Mouse (Mus musculus): ENCODE results near the gene Cldn15.
"Not testable (repeated sequence)": the region's sequence is repeated elsewhere in the genome, so short reads cannot be mapped to it uniquely, and the experiment has no call there.

Gene Cldn15

DNA sequence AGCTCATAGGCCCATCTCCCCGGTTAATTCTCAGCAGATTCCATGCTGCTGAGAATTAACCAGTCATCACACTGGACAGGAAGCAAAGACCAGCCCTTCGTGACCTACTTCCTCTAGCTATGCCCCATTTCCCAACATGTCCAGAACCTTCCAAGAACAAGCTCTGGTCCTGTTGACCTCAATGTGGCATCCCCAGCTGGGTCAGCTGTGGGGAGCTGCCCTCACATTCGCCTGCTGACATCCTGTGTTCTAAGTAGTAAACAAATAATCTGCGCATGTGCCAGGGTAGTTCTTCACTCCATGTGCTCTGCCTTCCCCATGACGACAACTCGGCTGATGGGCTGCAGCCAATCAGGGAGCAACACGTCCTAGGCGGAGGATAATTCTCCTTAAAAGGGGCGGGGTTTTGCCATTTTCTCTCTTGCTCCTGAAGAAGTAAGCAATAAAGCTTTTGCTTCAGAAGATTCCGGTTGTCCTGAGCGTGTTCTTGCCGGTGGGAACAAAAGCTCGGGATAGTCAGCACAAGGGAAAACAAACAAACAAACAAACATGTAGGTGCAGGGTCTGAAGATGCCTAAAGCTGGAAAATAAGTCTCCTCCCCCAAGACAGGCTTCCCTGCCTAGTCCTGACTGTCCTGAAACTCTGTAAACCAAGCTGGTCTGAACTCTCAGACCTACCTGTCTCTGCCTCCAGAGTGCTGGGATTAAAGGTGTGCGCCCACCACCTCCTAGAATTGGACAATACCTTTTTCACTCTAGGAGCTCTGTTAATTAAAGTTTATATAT is 16.7 kb upstream of the Cldn15 start:
- not testable (repeated sequence) for DNase-seq (ENCODE audit: low spot score)

DNA sequence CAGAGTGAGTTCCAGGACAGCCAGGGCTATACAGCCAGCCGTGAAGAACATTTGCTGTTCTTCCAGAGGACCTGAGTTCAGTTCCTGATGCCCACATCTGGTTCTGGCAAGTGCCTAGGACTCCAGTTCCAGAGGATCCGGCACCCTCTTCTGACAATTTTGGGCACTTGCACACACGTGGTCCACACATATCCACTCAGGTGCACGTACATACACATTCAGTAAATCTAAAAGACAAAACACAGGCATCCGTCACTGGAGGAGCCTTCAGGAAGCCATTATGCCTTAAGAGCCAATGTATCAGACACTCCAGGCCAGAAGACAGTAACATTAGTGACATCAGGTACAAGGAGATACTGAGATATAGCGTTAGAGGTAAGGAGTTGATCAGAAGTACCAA is 15.9 kb upstream of the Cldn15 start:
- DNase-seq (ENCODE audit: low spot score): no peak

DNA sequence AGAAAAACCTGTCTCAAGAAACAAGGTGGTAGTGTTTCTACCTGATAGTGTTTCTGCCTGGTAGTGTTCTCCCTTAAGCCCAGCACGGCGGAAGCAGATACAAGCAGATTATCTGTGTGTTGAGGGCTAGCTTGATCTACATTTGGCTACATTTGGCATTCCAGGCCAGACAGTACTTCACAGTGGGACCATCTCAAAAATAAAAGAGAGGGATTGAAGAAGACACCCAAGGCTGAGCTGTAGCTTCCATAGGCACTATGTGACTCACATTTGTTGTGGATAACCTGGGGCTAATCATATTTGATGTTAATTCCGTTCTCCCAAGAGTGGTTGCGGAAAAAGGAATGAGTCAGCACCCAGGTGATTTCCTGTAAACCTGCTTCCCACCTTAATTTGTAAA is 14.3 kb upstream of the Cldn15 start:
- no peak for DNase-seq (ENCODE audit: low spot score)

DNA sequence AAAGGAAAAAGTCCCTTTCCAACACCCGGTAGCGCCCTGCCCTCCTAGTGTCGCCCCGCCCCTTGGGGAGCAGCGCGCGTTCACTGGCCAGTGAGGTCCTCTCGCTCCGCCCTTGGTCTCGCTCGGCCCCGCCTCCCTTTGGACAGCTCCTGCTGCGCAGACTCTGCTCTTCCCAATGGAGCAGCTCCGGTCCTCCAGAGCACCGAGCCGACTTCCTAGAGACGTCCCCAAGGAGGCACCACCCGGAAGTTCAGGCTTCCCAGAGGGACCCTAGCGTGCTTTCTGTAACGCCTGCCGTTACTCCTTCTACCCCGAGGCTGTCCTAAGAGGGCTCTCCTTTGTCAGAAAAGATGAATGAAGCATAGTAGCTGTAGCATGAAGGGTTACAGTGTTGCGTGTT is 13.4 kb upstream of the Cldn15 start, which contains the start of gene Fis1:
Fis1 (plus strand) TSS at position 261 of the 400 bp plus-strand sequence.
- DNase-seq (ENCODE audit: low spot score): peak; percentile 85

DNA sequence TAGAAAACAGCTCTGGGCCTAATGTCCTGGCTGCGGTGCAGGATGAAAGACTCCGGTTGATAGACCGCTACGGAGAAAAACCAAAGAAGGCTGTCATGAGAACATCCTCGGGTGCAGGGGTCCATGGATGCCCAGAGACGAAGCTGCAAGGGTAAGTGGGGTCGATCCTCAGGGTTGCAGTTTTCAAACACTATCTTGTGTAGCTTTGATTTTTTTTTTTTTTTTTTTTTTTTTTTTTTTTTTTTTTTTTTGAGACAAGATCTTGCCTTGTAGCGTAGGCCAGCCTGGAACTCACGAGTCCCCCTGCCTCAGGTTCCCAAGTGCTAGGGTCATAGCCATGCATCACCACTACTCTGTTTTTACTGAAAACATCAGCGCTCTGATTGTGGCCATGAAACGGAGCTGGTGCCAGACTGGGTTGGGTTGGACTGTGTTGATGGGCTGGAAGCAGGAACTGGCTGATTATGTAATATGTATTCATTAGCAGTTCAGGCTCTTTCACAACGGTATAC is 12.9 kb upstream of the Cldn15 start:
- peak; percentile 52 for DNase-seq (ENCODE audit: low spot score)

DNA sequence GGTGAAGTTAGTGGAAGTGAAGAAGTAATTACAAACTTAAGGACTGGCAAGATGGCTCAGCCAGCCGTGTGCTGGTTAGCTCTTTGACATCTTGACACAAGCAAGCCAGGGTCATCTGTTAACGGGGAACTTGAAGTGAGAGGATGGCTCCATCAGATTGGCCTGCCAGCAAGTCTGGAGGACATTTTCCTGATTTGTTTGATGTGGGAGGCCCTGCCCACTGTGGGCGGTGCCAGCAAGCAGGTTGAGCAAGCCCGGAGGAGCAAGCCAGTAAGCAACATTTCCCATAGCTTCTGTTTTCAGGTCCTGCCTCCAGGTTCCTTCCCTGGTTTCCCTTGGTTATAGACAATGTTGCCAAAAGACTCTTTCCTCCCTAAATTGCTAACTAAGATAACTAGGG is 10.8 kb upstream of the Cldn15 start:
- no peak for DNase-seq (ENCODE audit: low spot score)

DNA sequence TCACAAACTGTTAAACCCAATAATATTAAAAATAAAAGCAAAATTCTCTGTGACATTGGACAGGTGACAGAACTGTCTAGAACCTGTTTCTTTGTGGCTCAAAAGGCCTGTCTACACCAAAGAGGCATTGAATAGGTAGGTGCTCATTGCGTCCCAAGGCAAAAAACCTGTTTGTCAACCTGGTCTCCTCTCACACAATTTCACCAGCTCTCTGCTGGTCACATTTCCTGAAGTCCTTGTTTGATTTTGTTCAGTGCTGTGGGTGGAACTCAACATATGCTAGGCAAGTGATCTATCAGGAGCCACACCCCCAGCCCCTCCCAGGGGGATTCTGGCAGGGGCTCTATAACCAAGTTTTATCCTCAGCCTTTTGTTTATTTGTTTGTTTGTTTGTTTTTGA is 9.2 kb upstream of the Cldn15 start:
- no peak for DNase-seq (ENCODE audit: low spot score)

DNA sequence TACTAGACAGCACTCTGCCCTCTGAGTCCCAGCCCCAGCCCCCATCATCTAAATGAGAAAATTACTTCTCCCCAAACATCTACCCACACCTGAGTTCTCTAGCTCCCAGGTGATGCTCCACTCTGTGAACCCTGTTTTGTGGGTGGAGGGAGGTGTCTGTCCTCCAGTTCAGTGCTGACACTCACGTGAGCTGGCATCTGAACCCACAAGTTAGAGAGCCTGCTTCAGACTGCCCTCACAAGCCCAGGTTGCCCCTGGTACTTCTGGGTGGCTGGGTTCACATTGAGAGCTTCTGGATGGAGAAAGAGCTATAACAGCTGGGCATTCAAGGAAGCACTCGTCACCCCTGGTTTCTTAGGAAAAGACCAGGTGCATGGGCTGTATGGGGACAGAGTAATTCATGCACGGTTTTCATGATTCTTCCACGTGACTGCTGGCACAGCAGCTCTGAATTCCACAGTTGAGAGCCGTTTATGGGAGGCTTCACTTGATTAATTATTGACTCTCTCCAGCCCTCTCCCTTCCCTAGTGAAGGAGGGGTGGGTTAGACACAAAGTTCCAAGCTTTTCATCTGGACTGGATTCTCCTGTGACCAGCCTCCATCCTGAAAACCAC is 7.3 kb upstream of the Cldn15 start:
- no peak for DNase-seq (ENCODE audit: low spot score)

DNA sequence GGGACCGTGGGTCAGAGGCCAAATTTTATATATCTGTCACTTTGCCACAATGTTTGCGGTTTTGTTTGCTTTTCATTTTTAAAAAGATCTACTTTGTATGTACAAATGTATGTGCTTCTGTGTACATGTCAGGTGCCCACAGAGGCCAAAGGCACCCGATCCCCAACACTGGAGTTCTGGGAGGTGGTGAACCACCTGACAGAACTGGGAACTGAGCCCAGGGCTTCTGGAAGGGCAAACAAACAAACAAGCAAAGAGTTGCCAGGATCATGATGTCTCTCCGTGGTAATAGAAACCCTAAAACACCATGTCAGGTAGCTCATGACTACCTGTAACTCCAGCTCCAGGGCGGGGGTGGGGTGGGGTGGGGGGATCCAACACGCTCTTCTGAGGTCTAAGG is 6.4 kb upstream of the Cldn15 start:
- DNase-seq (ENCODE audit: low spot score): no peak

DNA sequence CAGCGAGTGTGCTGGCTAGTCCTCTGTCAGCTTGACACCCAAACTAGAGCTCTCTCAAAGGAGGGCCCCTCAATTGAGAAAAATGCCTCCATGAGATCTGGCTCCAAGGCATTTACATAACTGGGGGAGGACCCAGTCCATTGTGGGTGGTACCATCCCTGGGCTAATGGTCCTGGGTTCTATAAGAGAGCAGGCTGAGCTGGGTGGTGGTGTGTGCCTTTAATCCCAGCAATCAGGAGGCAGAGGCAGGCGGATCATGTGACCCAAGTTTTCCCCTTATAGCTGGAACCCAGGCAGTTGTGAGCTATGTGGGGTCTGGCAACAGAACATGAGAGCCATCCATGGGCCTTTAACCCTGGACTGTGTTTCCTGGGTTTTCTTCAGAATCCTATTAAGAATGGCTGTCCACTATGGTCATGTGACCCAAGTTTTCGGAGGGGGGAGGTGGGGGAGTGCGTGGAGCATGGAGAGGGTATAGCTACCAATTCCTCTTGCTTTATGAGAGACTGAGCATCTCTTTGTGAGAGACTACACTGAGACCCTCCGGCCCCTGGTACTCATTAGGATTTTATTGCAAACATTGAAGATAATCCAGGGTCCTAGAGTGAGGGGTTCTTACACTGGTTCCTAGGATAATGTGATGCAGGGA is 5.0 kb upstream of the Cldn15 start:
- no peak for DNase-seq (ENCODE audit: low spot score)

DNA sequence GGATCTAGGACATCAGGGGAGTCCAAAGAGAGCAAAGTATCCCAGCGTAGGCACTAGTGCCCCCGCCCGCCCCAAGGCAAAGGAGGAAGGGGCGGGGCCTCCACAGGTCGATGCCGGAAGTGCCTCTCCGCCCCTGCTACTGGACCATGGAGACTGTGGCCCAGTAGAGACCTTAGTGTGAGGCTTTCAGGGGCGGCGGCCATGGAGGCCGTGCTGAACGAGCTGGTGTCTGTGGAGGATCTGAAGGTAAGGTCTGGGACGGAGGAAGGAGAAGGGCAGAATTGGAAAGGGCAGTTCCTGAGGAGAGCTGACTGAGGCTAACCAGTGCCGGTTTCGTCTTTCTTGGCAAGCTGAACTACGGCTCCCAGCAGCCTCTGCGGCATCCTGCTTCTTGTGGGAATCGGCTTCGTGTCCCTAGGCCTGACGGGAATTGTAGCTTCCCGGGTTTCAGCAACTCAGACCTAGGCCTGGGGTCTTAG is 4.4 kb upstream of the Cldn15 start:
- peak; percentile 86 for DNase-seq (ENCODE audit: low spot score)

DNA sequence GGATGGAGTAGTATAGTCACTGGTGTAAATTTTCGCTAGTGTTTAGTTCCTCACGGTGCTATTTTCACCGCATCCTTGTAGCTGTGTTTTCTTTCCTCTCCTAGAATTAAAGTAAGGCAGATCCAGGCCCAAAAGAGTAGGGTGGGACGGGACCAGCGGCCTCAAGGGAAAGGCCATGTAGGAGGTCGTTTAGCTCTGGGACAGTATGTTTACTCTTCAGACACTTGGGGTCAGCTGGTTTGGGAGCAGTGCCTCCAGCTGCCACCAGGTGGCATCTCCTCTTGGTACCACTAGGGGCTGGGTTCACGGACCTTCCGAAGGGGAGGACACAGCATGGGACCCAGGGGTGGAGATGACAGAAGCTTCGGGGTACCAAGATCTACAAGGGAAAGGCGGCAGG is 3.9 kb upstream of the Cldn15 start:
- DNase-seq (ENCODE audit: low spot score): peak; percentile 71

DNA sequence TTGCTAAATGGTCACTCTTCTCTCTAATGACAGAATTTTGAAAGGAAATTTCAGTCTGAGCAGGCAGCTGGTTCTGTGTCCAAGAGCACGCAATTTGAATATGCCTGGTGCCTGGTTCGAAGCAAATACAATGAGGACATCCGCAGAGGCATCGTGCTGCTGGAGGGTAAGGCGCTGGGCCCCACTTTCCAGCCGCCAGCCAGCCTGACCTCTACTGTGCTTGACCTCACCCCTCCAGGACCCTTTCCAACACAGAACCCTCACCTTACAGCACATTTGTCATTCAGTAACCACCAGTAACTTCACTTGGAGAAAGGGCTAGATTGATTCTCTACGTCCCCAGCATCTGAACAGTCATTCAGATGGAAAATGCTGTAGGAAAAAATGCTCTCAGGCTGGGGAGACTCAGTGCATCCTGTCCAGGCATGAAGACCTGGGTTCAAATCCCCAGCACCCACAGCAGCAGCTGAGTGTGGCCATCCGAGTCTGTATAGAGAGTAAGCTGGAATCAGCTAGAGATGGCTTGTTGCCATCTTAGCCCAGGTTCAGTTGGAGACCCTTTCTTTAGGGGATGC is 3.4 kb upstream of the Cldn15 start:
- no peak for DNase-seq (ENCODE audit: low spot score)

DNA sequence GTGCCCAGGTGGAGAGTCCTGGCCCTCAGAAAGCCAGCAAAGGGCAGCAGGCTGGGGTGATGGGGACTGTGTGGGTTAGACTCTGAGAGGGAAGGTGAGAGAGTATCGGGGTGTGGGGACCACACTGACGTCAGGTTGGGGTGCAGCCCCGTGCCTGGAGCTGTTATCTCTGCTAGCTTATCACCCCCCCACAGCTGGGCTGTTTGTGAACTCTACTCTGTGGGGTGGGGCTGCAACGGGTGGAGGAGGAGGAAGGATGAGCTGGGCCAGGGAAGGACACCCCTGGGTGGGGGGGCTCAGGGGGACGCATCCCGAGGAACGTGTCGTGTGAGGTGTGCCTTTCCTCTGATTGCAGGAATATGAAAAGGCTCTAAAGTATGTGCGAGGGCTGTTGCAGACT is 1.2 kb upstream of the Cldn15 start:
- no peak for DNase-seq (ENCODE audit: low spot score)

DNA sequence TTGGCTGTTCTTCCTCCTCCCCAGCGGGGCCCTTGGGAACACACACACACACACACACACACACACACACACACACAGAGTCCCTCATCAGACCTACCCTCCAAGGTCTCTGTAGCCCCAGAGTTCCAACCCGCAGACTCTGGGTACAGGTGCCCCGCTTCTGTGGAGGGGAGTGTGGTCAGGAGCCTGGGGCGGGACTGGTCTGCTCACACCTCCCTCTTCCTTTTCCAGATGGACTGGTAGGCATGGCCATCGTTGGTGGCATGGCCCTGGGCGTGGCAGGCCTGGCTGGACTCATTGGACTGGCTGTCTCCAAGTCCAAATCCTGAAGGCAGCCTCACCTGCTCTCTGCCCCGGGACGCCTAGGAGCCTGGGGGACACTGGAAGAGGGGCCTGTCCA is 730 bp upstream of the Cldn15 start:
- no peak for DNase-seq (ENCODE audit: low spot score)

DNA sequence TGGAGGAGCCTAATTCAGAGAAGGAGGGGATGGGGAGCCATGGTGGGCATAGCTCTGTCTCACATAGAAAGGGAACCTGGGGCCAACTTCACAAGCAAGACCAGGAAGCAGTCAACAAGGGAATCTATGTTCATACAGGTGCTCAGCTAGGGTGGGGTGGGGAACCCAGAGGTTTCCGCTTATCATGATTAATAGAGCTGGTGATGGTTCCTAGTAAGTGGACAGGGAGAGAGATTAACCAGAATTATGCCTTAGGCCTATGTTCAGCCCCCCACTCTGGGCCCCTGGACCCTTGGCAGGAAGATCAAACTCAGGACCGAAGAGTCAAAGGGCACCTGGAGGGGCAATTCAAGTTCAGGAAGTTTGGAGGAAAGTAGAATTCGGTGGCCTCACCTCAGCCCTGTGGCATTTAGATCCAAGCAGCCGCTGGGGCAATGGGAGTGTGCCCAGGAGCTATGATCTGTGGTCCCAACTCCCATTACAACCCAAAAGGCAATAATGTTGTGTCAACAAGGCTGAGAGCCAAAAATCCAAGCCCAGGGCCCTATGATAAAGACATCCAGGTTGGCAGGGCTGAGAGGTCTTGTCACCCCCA is 542 bp downstream of the Cldn15 start:
- no peak for DNase-seq (ENCODE audit: low spot score)

DNA sequence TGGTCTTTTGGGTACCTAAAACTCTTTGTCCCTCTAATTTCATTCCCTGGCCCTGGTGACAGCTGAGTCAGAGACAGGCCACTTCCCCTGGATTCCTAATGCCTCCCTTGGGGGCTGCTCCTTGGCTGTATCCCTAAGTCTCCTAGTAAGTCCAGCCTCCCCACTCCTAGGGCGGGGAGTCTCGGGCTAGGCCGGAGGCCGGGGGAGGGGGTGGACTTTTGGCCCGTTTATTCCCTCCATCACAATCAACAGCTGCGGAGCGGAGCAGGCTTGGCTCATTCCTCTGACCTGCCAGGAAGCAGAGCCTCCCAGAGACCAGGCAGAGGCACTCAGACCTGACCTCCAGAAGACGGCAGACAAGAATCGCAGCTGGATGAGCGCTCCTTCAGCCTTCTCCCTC is 1.2 kb downstream of the Cldn15 start:
- no peak for DNase-seq (ENCODE audit: low spot score)

DNA sequence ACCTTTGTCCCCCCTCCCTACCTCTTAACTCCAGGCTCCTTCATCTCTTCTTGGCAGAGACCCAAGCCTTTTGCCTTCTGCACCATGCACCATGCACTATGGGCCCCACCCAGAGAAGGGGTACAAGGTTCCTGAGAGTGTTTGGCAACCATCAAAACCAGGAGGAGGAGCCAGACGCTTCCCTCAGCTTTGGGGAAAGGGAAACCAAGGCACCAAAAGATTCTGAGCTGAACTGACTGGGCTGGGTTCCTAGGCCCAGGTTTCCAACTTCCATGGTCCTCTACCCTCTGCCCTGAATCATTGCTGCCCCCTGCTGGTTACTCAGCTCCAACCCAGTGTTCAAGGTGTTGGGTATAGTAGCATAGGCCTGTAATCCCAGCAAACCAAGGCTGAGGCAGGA is 4.3 kb downstream of the Cldn15 start:
- DNase-seq (ENCODE audit: low spot score): no peak

DNA sequence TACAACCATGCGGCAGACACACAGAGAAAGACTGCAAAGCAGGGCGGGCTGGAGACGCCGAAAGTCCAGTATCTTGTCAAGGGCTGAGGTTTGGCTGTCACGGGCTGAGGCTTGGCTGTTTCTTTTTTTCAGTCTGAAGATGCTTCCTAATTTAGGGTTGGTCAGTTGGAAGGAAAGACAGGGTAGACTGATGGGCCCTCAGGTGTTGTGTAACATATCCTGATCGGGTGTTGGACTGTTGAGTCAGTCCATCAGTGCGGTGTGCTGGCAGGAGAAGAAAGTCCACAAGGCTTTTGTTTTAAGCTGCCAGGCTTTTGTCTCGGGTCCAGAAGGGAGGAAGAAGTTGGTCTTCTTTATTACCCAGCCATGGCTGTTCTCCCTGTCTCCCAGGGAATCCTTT is 7.3 kb downstream of the Cldn15 start:
- DNase-seq (ENCODE audit: low spot score): no peak

DNA sequence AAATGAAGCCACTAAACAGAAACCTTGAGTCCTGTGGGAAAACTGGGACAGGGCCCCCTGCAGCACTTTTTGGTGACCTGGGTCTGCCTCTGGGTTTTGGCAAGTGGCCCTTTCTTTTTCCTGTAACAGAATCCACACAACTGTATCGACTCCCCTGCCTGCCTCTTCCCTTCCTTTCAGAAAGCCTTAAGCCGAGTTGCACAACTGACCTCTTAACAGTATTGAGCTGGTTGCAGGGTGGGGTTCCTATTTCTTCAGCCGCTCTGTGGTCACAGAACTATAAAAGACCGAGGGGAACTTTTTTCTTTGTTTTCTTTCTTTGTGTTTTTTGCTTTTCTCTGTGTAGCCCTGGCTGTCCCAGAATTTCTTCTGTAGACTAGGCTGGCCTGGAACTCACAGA is 11.4 kb downstream of the Cldn15 start:
- DNase-seq (ENCODE audit: low spot score): no peak

DNA sequence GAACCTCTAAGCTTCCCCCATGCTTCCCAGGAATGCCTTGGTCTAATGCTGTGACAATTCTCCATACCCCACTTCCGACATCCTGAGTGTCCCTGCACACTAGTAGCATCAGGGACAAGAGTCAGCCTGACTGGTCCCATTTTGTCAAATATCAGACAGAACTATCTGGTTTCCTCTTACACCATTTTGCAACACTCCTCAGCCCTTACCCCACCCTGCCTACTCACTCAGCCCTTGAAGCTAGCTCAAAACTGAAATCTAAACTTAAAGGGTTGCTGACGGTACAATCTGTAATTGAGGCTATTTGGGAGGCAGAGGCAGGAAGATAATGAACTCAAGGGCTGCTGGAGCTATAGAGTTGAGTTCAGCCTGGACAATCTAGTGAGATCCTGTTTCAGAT is 13.3 kb downstream of the Cldn15 start:
- DNase-seq (ENCODE audit: low spot score): no peak

DNA sequence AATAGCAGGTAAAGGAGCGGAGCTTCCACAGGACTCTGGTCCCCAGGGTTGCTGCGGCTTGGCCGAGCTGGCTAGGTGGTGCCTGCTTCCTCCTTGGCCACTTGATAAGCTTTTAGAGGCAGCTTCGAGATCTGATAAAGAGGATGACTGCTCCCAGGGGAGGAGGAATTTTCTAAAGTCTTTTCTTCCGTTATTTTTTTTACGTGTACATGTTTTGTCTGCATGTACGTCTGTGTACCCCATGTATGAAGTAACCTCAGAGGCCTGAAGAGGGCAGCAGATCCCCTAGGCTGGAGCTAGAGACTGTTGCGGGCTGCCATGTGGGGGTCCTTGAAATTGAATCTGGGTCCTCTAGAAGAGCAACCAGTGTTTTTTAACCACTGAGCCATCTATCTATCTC is 14.6 kb downstream of the Cldn15 start:
- no peak for DNase-seq (ENCODE audit: low spot score)

Measured in layer of hippocampus, adult 9-10 months (tissue).